Mouse (Mus musculus): ENCODE measurements around the gene Bod1l.

DNA sequence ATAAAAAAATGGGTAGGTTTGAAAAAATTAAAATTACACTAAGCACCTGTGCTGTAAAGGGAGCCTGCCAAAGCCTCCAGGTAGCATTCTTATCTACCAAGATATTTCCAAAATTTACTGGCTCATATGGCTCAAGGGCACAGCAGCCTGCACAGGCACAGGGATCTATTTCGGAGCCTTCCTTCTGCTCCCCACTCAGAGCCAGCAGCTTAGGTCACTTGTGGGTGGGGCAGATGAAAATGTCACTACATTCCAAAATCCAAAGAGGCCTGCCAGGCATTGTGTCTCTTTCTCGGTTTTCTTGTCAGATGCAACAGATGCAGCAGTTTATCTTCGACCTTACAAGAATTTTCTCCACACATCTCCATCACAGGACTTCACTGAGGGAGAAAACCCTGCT is 64.1 kb downstream of the Bod1l start:
- TF ChIP-seq CTCF (IDR thresholded peaks at IDR 0.05; ENCODE audit: borderline replicate concordance, extremely low read depth, insufficient read depth, insufficient read length) (no peak), POLR2A (IDR thresholded peaks at IDR 0.05; ENCODE audit: borderline replicate concordance, extremely low read depth, insufficient read depth, insufficient read length, poor library complexity, severe bottlenecking) (no peak)

Measured in brain, embryonic 14.5 days (tissue).